Mouse (Mus musculus): ENCODE measurements around the gene 9130023H24Rik. TPM values are rescaled to one million over a fixed set of nuclear protein-coding genes. Genes with fewer than 3 reads are reported as not detected.

9130023H24Rik gene
- polyA plus RNA-seq (2012; ENCODE audit: insufficient read depth, insufficient read length, missing spikeins), result 2.5 and 3.3 TPM in 2 replicates

GRCm38 (mm10) chr7:128237927-128238778 lies at the start of gene 9130023H24Rik:
Gene 9130023H24Rik, minus strand, starts transcription at chr7:128238031.
- Histone ChIP-seq H3K4me1 (ENCODE audit: control insufficient read depth, insufficient read depth, insufficient read length, low read length) (no peaks in the 10 kb centered on the region), H3K27ac (replicated peaks; ENCODE audit: low read depth, low read length) (peak within 1 kb of the TSS; percentile 94), H3K4me3 (ENCODE audit: insufficient read depth, low read depth, low read length) (peak within 1 kb of the TSS; percentile 70)

GRCm38 (mm10) chr7:128285060-128285459 lies 47.2 kb upstream of the 9130023H24Rik start:
- Histone ChIP-seq H3K4me1 (ENCODE audit: control insufficient read depth, insufficient read depth, insufficient read length, low read length) (no peaks in the 10 kb centered on the region), H3K4me3 (ENCODE audit: insufficient read depth, low read depth, low read length) (no peak overlapping the region), H3K27ac (replicated peaks; ENCODE audit: low read depth, low read length) (no peak overlapping the region)

- Histone ChIP-seq H3K27ac (replicated peaks; ENCODE audit: low read depth, low read length) (no peak overlapping the region), H3K4me1 (ENCODE audit: control insufficient read depth, insufficient read depth, insufficient read length, low read length) (no peaks in the 10 kb centered on the region), H3K4me3 (ENCODE audit: insufficient read depth, low read depth, low read length) (no peak overlapping the region)
Measured at GRCm38 (mm10) chr7:128284047-128284446, 46.2 kb upstream of the 9130023H24Rik start.

GRCm38 (mm10) chr7:128282532-128283244 lies 44.9 kb upstream of the 9130023H24Rik start:
- Histone ChIP-seq H3K4me3 (ENCODE audit: insufficient read depth, low read depth, low read length) (no peak overlapping the region), H3K27ac (replicated peaks; ENCODE audit: low read depth, low read length) (no peak overlapping the region), H3K4me1 (ENCODE audit: control insufficient read depth, insufficient read depth, insufficient read length, low read length) (no peaks in the 10 kb centered on the region)

GRCm38 (mm10) chr7:128281765-128282164 lies 43.9 kb upstream of the 9130023H24Rik start:
- H3K4me3 ChIP-seq (ENCODE audit: insufficient read depth, low read depth, low read length), result no peak overlapping the region
- H3K4me1 ChIP-seq (ENCODE audit: control insufficient read depth, insufficient read depth, insufficient read length, low read length), result no peaks in the 10 kb centered on the region
- no peak overlapping the region for H3K27ac ChIP-seq (replicated peaks; ENCODE audit: low read depth, low read length)

GRCm38 (mm10) chr7:128279750-128280149 lies 41.9 kb upstream of the 9130023H24Rik start:
- H3K4me3 ChIP-seq (ENCODE audit: insufficient read depth, low read depth, low read length), result no peak overlapping the region
- no peaks in the 10 kb centered on the region for H3K4me1 ChIP-seq (ENCODE audit: control insufficient read depth, insufficient read depth, insufficient read length, low read length)
- no peak overlapping the region for H3K27ac ChIP-seq (replicated peaks; ENCODE audit: low read depth, low read length)

- H3K27ac ChIP-seq (replicated peaks; ENCODE audit: low read depth, low read length), result no peak overlapping the region
- no peak overlapping the region for H3K4me3 ChIP-seq (ENCODE audit: insufficient read depth, low read depth, low read length)
- H3K4me1 ChIP-seq (ENCODE audit: control insufficient read depth, insufficient read depth, insufficient read length, low read length), result no peaks in the 10 kb centered on the region
Measured at GRCm38 (mm10) chr7:128276051-128276450, 38.2 kb upstream of the 9130023H24Rik start.

- H3K27ac ChIP-seq (replicated peaks; ENCODE audit: low read depth, low read length), result no peak overlapping the region
- H3K4me3 ChIP-seq (ENCODE audit: insufficient read depth, low read depth, low read length), result no peak overlapping the region
- H3K4me1 ChIP-seq (ENCODE audit: control insufficient read depth, insufficient read depth, insufficient read length, low read length), result no peaks in the 10 kb centered on the region
Measured at GRCm38 (mm10) chr7:128271496-128271895, 33.7 kb upstream of the 9130023H24Rik start.

- Histone ChIP-seq H3K4me1 (ENCODE audit: control insufficient read depth, insufficient read depth, insufficient read length, low read length) (no peaks in the 10 kb centered on the region), H3K27ac (replicated peaks; ENCODE audit: low read depth, low read length) (no peak overlapping the region), H3K4me3 (ENCODE audit: insufficient read depth, low read depth, low read length) (no peak overlapping the region)
Measured at GRCm38 (mm10) chr7:128270431-128270850, 32.6 kb upstream of the 9130023H24Rik start.

GRCm38 (mm10) chr7:128267813-128268212 lies 30.0 kb upstream of the 9130023H24Rik start:
- no peaks in the 10 kb centered on the region for H3K4me1 ChIP-seq (ENCODE audit: control insufficient read depth, insufficient read depth, insufficient read length, low read length)
- H3K27ac ChIP-seq (replicated peaks; ENCODE audit: low read depth, low read length), result no peak overlapping the region
- H3K4me3 ChIP-seq (ENCODE audit: insufficient read depth, low read depth, low read length), result no peak overlapping the region

GRCm38 (mm10) chr7:128267391-128267790 lies 29.6 kb upstream of the 9130023H24Rik start:
- Histone ChIP-seq H3K4me1 (ENCODE audit: control insufficient read depth, insufficient read depth, insufficient read length, low read length) (no peaks in the 10 kb centered on the region), H3K4me3 (ENCODE audit: insufficient read depth, low read depth, low read length) (no peak overlapping the region), H3K27ac (replicated peaks; ENCODE audit: low read depth, low read length) (no peak overlapping the region)

- H3K4me3 ChIP-seq (ENCODE audit: insufficient read depth, low read depth, low read length), result no peak overlapping the region
- H3K27ac ChIP-seq (replicated peaks; ENCODE audit: low read depth, low read length), result no peak overlapping the region
- H3K4me1 ChIP-seq (ENCODE audit: control insufficient read depth, insufficient read depth, insufficient read length, low read length), result no peaks in the 10 kb centered on the region
Measured at GRCm38 (mm10) chr7:128266056-128266455, 28.2 kb upstream of the 9130023H24Rik start.

- H3K4me3 ChIP-seq (ENCODE audit: insufficient read depth, low read depth, low read length), result no peak within 1 kb of the TSS
- no peak within 1 kb of the TSS for H3K27ac ChIP-seq (replicated peaks; ENCODE audit: low read depth, low read length)
- no peaks in the 10 kb centered on the region for H3K4me1 ChIP-seq (ENCODE audit: control insufficient read depth, insufficient read depth, insufficient read length, low read length)
Measured at GRCm38 (mm10) chr7:128265411-128265810, 27.6 kb upstream of the 9130023H24Rik start, which contains the start of gene Slc5a2. Gene Slc5a2, plus strand, starts transcription at chr7:128265657.

GRCm38 (mm10) chr7:128256783-128257334 lies 19.0 kb upstream of the 9130023H24Rik start:
- Histone ChIP-seq H3K4me1 (ENCODE audit: control insufficient read depth, insufficient read depth, insufficient read length, low read length) (no peaks in the 10 kb centered on the region), H3K27ac (replicated peaks; ENCODE audit: low read depth, low read length) (no peak overlapping the region), H3K4me3 (ENCODE audit: insufficient read depth, low read depth, low read length) (no peak overlapping the region)

GRCm38 (mm10) chr7:128255757-128256156 lies 17.9 kb upstream of the 9130023H24Rik start:
- Histone ChIP-seq H3K4me3 (ENCODE audit: insufficient read depth, low read depth, low read length) (no peak overlapping the region), H3K4me1 (ENCODE audit: control insufficient read depth, insufficient read depth, insufficient read length, low read length) (no peaks in the 10 kb centered on the region), H3K27ac (replicated peaks; ENCODE audit: low read depth, low read length) (no peak overlapping the region)
